Mouse (Mus musculus) lung, postnatal 4 days (tissue): ENCODE measurements around the gene Phactr1.

Experiments used
- DNase-seq, 2 experiments: peaks; one replicate each; pipeline ENCODE4 v3.0.0; 2021

Gene Phactr1

DNA sequence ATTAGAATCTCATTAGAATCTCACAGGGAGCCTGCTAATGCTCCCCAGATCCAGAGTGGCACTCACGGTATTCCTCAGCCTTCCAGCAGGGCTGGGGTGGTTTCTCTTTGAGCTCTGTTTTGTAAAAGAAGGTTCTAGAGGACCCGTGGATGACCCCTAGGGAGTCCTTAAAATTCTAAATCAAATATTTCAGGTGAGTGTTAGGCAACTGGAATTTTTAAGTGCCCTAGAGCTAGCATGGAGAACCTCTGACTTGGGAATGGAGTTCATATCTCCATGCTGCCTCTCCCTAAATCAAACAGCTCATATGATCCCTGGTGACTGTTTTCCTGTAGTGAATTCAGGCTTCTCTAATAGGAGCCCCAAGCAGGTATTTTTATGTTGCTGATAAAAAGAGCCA lies 197.9 kb downstream of the Phactr1 start:
- peak in 1 of 2 experiments; percentile 42 for DNase-seq

DNA sequence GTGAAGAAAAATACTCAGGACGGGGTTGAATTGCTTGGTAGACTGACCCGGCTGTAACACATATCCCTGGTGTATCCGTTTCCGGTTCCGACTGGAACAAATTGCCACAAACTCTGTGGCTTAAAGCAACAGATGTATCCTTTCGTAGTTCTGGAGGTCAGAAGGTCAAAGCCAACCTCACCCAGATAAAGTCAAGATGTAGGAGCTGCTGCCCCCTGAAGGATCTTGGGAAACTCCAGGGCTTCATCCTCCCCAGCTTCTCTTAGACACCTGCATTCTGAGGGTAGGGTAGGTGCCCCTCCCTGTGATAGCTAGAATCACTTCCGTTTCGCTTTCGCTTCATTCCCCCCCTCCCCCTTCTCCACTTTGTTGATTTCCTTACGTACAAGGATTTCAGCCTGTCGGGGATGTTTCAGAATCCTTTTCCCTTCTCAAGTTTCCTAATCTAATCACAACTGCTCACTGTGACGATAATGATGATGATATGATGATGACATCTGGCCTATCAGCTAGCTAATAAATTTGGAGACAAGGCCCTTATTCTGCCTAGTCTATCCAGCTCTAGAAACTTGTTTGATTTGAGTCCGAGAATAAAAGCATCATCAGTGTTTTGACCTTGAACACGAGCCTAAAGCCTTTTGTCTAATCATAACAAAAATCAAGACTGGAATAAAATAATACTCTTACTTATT lies 203.8 kb downstream of the Phactr1 start:
- no peak for DNase-seq

DNA sequence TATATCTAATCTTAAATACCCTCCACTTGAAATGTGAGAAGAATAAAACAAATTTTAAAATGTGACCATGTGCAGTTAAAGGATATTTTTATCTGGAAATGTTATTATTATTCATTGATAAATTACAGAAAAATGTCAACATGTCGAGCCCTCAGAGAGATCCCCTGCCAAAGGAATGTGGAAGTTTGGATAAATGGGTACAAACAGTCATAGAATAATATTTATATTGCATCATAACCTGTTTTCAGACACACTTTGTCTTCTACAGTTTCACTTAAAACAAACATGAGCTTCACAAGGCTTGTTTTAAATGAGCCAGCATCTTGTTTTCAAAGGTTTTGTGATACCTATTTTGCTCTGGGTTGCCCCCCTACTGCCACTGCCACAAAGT lies 204.3 kb downstream of the Phactr1 start:
- no peak for DNase-seq

DNA sequence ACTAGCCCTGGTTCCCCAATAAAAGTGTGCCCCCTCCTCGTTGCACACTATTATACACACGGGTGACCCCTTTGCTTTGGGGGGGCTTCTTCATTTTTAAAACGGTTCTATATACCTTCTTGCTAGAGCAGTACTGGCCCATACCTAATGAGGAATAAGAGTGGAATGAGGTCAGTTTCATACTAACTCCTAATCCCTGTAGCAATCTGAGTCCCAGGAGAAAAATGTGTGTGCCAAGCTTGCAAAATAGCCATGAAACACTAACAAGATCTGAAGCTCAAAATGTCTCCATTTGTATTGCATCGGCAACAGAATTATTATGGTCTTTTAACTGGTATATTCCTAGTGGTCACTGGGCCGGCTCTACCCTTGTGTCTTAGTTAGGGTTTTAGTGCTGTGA lies 207.3 kb downstream of the Phactr1 start:
- DNase-seq: no peak

DNA sequence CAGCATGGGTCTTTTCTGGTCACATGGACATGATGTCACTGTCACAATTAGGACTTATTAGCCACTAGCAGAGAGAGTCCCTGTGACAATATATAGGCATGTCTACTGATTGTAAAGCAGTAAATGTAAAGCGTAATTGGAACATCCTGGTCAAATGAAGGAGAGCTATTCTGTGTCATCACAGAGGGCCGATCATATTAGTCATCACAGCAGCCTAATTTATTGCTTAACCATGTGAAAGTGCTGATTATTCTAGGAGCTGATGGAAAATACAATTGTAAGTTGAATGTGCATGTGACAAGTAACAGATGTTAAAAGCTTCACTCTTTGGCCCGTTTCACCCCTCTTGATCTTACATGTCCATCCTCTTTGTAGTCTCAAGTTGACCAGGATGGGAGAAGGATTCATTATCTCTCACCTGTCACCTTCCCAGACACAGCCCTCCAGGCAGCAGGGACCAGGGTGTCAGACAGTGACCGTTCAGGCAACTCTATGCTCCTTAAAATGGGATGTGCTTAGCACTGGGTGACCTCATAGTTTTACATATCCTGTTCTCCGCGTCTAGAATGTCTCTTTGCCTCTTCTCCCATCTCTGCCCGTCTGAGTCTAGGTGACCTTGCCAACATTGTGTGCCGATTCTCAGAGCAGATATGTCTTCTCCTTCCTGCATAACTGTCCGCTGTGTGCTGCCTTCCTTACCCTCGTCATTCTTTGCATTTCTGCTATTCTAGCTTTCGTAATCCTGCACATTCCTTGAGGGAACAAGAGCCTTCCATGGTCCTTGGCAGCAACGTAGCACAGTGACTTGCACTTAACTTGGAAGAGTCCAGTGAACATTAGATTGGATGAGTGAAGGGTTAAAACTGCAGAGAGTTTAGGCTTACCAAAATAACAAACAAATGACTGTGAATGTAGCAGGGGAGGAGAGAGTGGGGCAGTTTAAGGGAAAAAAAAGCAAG lies 209.4 kb downstream of the Phactr1 start:
- peak; percentile 34 to 45 for DNase-seq

DNA sequence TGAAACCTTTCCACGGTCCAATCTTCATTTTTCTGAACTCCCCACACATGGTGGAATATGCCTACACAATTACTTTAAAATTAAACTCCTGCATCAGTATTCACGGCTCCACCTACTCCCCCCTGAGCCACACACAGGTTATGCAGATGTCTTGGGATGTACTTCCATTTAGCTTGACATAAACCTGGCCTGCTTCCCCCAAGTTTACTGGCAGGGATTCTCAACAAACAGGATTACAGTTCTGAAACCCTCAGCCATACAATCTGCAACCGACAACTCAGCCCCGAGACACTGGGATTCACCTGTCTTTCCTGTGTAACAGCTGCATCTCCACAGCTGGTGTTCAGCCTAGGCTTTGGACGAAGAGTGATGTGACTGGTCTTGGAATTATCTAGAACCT lies 210.2 kb downstream of the Phactr1 start:
- no peak for DNase-seq

DNA sequence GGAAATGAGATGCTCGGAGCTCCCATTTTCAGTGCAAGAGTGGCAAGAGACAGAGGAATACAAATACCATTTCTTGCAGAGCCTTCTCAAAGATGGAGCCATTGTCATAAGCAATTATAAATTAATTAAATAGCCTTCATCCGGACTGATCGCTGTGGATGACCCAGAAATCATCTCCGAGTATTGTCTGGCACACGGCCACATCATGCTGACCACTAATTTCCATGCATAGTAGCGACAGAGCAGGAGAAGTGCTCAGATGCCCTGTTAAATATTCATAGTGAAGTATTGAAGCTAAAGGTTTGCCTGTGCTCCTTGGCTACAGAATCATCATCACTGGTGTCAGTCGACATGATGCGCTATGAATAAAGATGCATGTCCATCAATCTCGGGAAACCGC lies 213.6 kb downstream of the Phactr1 start:
- no peak for DNase-seq

DNA sequence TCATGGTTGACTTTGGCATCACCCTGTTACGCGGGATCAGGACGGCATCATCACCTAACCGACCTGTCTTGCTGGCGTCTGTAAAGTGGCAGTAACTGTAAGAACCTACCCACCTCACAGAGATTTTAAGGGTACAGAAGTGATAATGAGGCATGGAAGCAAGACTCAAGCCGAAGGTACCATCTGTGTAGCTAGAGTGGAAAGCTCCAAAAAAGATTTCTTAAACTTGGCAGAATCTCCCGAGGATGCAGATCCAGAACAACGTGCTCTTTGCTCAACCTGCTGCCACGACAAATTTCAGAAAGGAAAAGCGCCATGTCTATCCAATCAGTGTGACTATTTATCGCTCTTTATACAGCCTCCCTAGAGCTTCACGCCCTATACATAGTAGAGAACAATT lies 214.2 kb downstream of the Phactr1 start:
- DNase-seq: no peak

DNA sequence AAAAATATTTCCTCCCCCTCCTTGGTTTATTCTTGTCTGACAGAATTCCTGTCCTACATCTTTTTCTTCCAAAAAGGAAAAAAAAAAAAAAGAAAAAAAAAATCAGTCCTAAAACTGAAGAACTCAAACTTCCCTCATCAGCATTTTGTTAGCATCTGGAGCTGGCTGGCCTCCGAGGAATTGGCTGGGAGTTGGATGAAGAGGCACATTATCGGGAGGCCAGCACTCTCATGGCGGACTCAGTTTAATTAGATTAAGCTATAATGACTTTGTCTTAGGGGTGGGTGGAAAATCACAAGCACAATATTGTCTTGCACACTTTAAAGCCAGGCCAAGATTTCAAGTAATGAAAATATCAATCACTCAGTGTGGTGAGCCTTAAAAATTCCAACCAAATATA lies 215.6 kb downstream of the Phactr1 start:
- DNase-seq: peak in 1 of 2 experiments; percentile 53

DNA sequence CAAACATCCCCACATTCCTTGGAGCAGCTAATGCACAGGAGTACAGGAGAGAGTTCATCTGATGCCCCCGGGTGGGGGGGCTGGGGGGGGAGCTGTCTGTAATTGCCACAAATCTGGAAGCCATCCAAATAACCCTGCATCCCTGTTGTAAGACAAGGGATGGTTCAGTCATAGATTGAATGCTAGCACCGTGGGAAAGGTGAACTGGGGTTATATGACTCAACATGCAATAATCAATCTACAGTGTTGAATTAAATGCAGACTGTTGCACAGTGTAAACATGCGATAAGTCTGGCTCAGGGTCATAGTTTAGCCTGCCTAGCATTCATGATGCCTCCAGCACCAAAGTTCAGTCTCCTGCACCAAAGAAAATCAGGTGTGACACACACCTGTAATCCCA lies 219.2 kb downstream of the Phactr1 start:
- DNase-seq: no peak

DNA sequence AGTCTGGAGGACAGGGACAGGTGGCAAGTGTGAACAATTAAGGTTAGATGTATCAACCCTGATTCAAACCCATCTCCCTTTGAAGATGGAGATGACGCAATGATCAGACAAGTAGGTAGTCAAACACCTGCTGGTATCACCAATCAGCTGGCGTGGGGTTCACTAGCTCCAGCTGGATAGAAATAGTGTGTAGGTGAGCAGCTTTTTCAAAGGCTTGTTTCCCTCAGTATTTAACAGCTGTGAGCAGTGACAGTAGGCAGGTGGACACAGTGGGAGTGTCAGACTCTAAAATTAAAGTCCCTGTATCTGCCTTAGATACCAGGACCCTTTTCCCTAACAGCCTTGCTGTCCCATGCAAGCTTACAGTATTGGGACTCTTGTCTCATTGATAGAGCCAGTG lies 221.4 kb downstream of the Phactr1 start:
- DNase-seq: no peak

DNA sequence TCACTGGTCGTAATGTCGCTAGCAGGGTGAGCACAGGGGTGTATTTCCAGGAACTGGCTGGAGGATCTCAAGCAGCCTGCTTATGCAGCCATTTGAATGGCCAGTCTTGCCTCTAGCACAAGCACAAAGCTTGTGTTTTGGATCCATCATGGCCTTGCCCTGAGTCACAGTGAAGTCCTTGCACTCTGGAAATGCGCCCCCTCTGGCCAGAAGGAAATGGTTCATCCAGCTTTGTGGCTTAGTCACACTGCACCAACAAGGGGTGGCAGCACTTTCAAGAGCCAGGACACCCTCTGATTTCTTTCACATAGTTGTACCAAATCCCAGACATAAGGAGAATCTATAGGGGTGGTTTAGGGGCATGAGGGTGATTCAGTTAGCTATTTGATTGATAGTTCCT lies 222.4 kb downstream of the Phactr1 start:
- DNase-seq: no peak

DNA sequence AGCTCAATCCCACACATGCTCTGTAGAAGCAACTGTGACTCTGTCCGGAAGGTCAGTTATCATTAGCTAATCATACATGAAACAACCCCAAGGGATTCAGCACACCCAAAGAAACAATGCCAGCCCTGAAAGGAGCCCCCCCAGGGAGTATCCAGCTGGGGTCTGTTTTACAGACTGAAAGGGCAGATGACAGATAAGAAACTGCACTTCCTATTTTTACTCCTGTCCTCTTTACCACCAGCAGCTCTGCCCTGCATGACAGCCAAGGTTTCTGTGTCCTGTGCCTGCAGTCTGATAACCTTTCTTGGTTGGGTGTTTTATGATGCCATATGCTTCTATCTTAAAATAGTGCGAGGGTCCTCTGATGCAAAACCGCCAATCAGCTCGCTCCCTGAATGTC lies 225.4 kb downstream of the Phactr1 start:
- DNase-seq: no peak

DNA sequence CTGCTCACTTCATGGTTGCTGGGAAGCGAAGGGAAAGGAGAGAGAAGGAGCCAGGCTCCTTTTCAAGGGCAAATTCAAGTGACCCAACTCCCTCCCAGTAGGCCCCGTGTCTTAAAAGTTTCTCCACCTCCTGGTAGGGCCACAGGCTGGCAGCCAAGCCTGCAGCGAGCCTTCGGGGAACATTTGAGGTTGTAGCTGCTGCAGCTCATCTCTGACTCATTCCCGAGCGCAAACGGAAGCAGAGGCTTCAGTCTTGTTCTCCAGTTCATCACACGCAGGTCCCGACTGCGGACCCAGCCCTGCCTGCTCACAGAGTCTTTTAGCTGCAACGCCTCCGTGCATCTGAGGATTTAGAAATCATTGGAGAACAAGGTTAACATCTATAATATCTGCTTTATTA lies 226.6 kb downstream of the Phactr1 start:
- no peak for DNase-seq

DNA sequence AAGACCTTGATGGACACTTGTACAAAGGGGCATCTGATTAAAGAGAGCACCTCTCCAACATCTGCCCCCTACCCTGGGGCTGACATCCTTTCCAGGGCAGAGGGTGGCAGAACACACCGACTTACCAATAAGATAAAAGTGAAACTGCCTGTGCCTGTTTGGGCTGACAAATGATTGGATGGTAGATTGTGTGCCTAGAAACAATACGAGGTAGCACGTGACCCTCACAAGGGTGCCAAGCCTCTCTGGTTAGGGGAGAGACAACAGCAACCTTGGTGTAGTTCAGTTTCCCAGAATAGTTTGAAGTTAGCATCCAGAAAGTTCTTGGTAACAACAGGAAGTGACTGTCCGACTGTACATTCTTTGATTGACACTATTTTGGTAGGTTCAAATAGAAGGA lies 234.7 kb downstream of the Phactr1 start:
- no peak for DNase-seq

DNA sequence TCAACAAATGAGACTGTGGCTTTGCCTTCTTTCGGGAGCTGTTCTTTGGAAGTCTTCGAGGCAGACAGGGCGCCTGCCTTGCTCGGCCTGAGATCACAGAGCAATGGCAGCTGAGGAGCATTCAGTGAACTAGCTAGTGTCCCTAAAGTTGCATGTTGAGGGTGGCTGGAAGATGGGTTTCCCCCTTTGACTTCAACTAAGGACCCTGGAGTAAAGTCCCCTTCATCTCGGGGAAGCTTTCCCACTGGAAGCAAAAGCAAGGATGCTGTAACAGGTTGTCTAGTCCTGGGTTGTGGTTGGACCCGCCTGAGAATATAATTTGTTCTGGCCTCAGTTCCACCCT lies 235.4 kb downstream of the Phactr1 start:
- no peak for DNase-seq

DNA sequence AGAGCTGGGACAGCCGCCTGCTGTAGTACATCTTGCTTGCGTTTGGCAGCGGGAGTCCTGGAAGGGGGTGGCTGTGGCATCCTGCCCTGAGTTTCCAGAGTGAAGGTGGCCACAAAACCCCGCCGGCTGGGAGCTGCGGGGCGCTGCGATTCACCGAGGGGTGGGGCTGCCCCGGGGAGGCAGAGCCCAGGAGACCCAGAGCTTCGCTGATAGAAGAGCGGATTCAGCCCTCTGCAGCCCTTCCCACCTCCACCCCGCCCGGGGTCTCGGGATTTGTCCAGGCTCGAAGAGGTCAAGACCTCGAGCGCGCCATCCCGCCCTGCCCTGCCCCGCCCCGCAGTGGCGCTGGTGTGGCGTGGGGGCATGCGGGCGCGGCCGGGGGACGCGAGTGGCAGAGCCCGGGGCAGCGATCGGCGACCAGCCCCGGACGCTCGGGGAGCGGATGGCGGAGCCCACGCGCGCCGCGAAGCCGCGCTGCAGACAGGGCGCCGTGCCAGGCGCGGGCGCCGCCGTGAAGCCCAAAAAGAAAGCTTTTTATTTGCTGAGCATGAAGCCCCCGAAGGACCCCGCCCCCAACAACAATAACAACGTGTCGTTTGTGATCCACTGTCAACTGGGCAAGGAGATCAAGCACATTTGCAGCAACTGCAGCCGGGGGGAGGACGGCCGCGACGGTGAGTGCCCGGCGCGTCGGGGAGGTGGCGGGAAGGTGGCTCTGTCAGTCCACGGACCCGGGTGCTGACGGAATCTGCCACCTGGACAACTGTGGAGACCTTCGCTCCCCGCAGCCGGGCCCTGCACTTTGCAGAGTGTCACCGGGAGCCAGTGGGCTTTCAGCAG lies 236.0 kb downstream of the Phactr1 start:
- peak; percentile 42 to 70 for DNase-seq

DNA sequence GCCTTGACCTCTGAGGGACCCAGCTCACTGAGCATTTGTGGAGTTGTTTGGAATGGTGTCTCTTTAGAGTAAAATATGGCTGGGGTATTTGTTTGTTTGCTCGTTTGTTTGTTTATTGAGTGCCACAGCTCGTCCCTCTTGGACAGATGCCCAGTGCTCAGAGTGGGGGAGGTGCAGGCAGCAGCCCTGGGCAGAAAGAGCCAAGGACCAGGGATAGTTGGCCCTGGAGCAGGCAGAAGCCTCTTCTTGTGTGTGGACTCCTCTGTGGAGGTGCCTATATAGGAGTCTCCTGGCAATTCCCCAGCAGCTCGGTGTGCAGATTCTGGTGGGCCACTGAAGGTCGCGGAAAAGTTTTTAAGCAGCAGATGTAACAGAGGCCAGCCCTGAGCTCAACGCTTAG lies 236.8 kb downstream of the Phactr1 start:
- peak; percentile 36 to 50 for DNase-seq

DNA sequence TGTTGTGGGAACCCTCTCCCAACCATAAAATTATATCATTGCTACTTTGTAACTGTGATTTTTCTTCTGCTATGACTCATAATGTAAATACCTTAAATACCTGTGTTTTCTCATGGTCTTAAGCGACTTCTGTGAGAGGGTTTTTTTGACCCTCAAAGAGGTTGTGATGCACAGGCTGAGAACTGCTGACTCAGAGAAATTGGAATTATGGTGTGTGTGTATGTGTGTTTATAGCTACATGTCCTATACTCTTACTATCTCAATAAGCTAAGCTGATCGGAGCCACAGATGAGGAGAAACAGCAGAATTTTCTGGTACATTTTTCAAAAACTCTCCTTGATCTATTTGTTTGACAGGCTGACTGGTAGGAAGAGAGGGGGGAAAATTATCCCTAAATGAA lies 239.6 kb downstream of the Phactr1 start:
- no peak for DNase-seq

DNA sequence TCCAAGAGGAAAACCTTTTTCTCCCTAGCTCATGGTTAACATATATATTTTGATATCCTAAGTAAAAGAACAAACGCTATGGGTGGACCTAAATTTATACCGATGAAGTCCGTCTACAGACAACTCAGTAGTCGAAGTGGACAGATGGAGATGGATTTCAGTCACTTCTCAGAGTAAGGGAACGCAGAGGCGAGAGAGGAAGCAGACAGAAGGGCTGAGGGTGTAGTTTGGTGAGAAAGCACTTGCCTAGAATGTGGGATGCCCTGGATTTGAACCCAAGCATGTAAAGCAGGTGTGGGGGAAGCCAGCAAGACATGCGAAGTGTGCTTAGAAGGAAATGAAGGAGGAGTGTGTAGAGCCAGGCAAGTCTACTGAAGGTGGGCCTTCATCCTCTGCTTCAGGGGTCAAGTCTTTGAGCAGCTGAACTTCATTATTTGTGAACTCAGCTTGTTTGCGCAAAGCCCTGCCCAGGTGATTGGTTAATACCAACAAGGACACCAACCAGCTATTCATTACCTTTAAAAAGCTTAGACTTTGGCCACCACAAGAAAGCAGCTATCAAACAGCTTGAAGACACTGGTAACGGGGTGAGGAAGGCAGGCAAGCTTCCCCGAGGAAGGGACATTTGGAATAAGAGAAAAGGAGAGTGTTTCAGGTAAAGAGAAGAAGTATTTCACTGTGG lies 241.5 kb downstream of the Phactr1 start:
- DNase-seq: no peak

DNA sequence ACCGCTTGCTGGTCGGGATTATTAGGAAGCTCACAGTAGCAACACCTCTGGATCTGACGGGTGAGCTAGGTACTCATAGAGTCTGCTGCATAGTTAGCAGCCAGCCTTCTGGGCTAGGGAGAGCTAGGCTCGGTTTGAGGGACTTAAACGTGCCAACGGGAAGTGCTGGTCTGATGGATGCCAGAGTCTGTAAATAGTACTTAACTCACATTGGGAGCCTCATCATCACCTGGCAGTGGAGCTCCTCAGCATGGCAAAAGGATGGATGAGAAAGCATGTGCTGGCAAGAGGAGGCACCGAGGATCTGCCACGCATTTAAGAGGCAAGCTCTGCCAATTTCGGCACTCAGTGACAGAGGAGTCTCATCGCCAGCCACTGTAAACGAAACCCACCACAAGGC lies 247.4 kb downstream of the Phactr1 start:
- no peak for DNase-seq

DNA sequence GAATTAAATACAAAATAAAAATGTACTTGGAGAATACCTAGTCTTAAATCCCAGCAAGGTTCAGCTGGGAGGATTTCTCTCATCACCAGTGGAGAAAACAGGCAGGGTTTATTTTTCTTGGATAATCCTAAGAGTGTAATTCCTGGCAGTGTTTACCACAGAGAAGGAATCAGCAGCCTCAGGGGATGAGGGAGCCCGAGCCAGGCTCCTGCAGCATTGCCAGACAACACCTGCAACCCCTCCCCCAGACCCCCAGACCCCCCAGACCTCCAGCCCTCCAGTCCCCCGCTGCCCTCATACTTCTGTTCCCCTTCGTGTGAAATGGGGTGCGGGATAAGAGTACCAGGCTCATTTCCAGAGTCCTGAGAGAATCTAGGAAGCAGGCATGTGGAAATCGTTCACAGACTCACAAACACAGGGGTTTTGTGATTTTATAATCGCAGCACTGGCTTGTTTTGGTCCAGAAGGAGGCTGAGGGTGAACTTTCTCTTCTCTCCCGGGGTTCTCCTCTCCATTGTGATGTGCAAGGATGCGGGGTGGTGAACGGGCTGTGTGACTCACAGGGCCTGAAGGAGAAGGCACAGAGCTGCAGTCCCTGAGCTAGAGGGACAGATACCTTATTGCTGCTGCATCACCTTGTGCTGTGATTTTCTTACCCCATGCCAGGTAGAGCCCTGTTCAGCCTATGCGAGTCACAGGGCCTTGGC lies 249.3 kb downstream of the Phactr1 start:
- DNase-seq: no peak
